Mouse (Mus musculus) R1 (cell line): ENCODE measurements around the gene Klk8.

Source experiments
- DNase-seq: peaks from one replicate; pipeline ENCODE4 v3.0.0-alpha.2; 2018; ENCODE audit warnings: low read depth, low spot score

Gene Klk8

DNA sequence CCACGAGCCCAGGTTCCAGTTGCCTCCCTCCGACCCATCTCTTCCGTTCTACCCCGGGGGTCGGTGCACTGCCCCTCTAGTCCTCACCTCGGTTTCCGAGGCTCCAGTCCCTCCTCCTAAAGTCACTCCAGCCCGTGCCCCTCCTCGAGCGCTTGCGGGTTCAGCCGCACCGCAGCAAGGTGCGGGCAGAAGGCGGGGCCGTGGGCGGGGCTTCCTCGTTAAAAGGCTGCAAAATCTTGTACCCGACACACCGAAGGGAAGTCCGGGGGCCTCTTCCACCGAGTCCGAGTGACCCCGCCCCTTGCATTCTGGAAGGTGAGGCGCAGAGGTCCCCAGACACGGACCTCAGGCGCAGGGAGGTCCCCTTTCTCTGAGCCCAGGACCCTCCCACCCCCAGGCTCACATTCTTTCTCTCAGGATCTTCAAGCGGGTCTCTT, at the start of gene Klk8:
TSS of gene Klk8 (plus strand) at position 245 of the 437 bp plus-strand sequence.
- DNase-seq = peak; percentile 66

DNA sequence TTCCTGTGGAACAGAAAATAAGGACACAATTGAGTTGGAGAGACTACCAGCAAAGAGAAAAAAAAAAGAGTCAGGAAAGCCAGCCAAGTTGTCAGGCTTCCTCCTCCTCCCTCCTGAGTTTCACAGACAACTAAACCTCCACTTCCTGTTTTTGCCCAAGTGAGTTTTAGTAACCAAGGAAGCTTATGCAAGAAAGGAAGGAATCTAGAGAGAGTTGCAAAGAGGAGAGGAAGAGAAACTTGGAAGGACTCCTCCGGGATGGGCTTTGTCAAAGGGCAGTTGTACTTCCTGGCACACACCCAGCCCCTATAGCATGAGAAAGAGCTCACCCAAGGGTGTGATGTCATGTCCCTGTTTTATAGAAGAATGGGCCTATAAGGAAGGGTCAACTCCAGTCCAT, 49.6 kb upstream of the Klk8 start:
- DNase-seq = no peak

GRCm38 (mm10) chr7:43752806-43753205, 44.6 kb upstream of the Klk8 start:
- DNase-seq = no peak

DNA sequence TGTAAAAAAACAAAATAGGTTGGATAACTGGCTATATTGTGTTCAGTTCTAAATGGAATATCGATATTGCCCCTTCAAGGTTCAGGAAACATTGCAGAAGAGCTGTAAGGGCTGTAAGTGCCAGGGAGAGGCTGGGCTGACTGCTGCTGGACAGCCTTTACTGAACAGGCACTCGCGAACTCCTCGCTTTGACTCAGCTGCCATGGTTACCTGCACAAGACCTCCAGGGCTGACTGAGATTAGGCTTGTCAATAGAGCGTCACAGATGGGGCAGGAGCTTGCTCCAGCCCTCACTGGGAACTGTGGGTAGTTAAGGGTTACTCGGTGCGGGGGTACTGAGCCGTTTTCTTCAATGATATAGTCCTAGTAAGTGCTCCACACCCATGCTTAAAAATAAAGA, 30.9 kb upstream of the Klk8 start:
- DNase-seq = peak; percentile 25

DNA sequence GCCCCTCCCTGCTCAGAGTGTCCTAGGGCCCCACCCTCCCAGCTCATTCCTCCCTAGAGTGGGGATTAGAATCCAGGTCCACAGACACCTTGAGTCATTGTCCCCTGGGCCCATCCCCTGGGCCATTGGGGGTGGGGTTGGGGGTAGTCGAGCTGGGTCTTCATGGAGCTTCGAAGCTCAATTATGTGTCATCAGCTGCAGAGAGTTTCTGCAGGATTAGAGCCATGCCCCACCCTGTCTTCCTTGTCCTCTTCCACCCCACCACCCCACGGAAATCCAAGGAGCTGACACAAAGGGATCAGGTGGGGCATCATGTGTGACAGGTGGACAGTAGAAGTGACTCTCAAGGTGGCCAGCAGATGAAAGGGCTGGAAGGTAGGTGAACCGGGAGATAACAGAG, 28.8 kb upstream of the Klk8 start, which contains the start of gene Klk12:
TSS of gene Klk12 (plus strand) at position 301 of the 400 bp plus-strand sequence.
- DNase-seq = no peak

DNA sequence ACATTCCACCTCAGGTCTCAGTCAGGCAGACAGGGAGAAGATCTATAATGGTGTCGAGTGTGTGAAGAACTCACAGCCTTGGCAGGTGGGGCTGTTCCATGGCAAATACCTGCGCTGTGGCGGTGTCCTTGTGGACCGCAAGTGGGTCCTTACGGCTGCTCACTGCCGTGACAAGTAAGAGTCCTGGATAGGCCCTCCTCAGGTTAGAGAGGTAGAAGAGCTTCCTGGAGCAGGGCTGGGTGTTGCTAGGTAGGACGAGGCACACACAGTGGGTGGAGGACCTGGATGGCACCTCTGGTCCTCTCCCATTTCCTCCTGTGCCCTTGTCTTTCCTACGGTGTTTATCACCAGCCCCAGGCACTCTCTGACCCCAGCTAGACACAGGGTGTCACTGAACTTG, 27.7 kb upstream of the Klk8 start:
- no peak for DNase-seq

- DNase-seq = no peak
These were observed 26.7 kb upstream of the Klk8 start for GRCm38 (mm10) chr7:43770701-43771100.

DNA sequence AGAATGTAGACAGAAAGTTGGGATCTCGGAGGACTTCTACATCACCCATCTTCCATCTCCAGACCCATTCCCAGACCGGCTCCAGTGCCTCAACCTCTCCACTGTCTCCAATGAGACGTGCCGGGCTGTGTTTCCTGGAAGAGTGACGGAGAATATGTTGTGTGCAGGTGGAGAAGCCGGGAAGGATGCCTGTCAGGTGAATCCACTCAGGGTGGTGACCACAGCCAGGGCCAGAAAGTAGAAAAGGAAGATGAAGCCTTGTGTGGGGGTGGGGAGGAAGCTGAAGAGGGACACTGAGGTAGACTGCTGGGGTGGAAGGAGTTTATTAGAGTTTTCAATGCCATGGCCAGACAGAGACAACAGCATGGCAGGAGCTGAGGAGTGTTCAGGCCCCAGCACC, 25.5 kb upstream of the Klk8 start:
- no peak for DNase-seq

GRCm38 (mm10) chr7:43772901-43773300, 24.5 kb upstream of the Klk8 start:
- peak; percentile 77 for DNase-seq

GRCm38 (mm10) chr7:43774364-43774763, 23.0 kb upstream of the Klk8 start, which contains the start of gene Klk11:
Gene Klk11 (plus strand): TSS chr7:43774604.
- no peak for DNase-seq

DNA sequence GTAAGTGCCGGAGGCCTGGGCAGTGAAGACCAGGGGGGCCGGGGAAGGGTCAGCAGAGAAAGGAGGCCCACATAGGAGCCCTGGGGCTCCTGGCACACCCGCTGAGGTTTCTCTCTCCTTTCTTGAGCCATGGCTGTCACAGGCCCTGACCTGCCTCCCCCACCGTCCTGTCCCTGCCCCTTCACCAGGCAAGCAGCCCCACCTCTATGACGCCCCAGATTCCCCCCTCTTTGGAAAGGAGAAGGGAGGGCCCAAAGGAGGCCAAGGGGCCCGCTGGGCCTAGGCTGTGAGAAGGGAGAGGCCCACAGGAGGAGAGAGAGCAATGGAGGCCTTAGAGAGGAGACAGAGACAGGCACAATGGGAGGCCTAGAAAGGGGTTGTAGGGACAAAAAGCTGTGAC, 22.6 kb upstream of the Klk8 start:
- no peak for DNase-seq

DNA sequence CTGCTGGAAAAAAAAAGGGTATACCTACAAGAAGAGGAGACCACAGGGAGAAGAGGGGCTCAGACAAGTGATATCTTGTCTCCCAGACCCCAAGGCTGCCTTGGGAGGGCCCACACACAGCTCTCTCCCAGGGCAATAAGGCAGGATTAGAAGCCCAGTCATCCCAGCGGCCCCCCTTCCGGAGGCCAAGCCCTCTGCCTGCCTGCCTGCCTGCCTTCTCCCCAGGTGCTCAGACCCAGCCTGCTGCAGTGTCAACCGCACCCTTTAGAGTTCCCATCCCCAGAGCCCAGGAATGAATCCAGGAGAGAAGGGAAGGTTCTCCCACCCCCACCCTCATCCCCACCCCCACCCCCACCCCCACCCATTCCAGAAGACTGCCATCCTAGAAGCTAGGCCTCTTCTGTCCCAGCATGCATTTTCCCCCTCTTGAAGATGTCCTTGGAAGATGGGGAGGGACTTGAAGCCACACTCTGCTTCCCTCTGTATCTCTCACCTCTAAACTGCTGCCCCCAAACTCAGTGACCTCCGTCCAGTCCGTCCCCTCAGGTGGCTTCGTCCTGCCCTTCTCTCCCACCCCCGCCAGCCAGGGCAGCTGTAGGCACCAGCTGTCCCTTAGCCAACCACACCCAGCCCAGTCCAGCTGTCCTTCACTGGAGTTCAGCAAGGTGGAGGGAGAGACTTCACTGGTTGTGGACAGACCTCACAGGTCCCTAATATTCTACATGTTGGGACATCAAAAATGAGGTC, 21.9 kb upstream of the Klk8 start:
- peak; percentile 53 for DNase-seq

DNA sequence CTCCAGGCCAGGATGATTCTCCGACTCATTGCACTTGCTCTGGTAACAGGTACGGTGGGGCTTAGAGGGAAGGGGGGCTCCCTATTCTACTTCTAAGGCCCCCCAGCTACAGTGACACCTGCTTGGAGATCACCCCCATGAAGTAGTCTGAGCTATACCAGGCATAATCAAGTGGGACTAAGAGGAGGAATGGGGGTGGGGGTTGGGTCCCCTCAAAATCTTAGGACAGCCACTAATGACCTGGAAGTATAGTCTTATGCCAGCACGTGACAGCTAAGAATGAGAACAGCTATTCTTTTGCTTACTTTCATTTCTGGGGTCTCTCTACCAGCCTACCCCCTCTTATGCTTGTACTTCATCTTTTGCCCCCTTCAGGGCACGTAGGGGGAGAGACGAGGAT, 20.9 kb upstream of the Klk8 start:
- DNase-seq = no peak

GRCm38 (mm10) chr7:43777423-43777822, 20.0 kb upstream of the Klk8 start:
- no peak for DNase-seq

DNA sequence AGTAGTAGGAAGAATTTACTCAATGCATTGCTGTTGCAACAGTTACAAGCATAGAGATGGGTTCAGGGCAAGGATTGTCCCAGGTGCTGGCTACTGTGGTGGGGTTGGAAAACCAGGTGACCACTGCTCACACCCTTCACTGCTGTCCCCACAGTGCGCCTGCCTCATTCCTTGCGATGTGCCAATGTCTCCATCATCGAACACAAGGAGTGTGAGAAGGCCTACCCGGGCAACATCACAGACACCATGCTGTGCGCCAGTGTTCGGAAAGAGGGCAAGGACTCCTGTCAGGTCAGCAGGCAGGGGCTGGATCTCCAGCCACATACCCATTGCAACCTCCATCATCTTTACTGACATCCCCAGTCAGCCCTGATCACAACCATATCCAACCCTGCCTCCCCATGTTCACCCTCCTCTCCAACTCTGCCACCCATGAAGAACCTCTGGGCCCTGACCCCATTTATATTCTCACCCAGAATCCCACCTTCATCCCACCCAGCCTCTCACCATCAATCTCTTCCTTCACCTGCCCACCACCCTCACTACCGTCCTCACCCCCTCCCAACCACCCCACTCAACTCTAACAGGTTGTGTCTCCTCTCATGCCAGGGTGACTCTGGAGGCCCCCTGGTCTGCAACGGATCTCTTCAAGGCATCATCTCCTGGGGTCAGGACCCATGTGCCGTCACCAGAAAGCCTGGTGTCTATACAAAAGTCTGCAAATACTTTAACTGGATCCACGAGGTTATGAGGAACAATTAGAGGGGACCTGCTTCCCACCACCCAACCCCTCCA, 19.0 kb upstream of the Klk8 start:
- no peak for DNase-seq

GRCm38 (mm10) chr7:43780241-43780640, 17.1 kb upstream of the Klk8 start:
- no peak for DNase-seq

DNA sequence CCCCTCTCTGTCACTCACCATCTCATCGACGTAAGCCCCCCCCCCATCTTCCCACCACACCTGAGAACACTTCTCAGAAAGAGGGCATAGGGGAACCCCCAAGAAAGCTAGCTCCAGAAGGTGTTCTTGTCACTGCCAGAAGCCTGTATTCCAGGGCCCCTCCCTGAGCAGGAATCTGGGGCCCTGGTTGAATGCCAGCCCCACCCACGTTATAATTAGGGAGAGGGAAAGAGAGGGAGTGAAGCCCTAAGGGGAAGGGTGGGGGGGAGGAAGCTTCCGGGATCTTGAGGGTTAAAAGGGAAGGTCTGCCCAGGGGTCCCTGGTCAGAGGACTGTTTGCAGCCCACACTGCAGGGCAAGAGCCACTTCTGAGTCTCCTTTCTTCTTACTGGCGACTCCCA, 16.6 kb upstream of the Klk8 start, which contains the start of gene Klk10:
TSS of gene Klk10 (plus strand) at position 290 of the 400 bp plus-strand sequence.
- DNase-seq = peak; percentile 68

DNA sequence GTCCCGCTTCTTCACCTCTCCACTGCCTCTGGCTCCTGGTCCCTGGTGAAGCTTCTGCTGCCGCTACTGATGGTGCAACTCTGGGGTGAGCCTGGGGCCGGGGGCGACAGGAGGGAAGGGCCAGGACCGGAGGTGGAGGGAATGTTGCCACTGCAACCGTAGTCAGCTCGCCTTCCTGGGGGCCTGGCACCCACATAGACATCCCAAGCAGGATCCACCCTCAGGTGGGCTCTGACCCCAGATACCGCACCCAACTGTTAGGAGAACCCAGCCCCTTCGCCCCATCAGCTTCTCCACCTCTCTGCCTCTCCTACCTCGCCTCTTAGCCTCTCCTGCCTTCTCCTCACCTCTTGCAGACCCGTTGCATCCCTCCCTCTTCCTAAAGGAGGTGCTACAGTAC, 15.8 kb upstream of the Klk8 start:
- DNase-seq = no peak

DNA sequence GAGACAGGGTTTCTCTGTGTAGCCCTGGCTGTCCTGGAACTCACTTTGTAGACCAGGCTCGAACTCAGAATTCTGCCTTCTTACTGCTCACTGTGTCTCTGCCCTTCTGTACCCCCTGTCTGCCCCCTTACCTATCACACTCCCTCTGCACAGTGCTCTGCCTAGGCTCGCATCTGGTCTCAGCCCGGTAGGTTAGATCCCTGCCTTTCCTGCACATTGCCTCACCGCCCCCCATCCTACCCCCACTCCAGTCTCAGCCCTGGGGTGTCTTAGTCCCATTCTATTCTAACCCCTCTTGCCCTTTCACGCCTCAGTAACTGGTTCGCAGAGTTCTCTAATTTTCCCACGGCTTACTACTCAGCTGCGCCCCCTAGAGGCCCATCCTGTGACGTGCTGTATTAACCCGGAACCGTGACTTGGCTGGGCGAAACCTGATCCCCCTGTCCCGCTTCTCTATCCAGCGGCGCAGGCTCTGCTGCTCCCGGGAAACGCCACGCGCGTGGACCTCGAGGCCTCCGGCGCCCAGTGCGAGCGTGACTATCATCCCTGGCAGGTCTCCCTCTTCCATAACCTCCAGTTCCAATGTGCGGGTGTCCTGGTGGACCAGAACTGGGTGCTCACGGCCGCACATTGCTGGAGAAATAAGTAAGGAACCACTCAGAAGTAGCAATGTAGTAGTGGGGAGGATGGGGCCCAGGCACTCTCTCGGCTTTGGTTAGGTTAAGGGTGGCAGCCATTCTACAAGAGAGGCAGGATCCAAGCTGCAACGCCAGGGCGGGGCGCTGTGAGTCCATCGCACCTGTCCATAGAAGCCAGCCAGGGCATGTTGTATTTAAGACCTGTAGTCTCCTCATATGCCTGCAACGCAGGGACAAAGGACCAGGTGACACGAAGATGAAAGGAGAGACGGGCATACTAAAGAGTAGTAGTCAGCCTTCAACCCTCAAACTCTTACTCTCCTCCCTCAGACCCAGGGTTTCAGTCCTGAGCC, 14.8 kb upstream of the Klk8 start:
- peak; percentile 89 for DNase-seq

GRCm38 (mm10) chr7:43785286-43785685, 12.1 kb upstream of the Klk8 start:
- peak; percentile 25 for DNase-seq

- DNase-seq = no peak
These were observed 9.3 kb upstream of the Klk8 start for GRCm38 (mm10) chr7:43788096-43788495.
